Mouse (Mus musculus): Measurements from ENCODE around the gene Fuom. TPM values are rescaled to one million over a fixed set of nuclear protein-coding genes. Genes with fewer than 3 reads are reported as not detected.
A peak's percentile ranks its signal among the peaks of the same experiment; 100 is the strongest.

Gene Fuom
- polyA plus RNA-seq, 2 experiments = 28.3 to 30.3 TPM

DNA sequence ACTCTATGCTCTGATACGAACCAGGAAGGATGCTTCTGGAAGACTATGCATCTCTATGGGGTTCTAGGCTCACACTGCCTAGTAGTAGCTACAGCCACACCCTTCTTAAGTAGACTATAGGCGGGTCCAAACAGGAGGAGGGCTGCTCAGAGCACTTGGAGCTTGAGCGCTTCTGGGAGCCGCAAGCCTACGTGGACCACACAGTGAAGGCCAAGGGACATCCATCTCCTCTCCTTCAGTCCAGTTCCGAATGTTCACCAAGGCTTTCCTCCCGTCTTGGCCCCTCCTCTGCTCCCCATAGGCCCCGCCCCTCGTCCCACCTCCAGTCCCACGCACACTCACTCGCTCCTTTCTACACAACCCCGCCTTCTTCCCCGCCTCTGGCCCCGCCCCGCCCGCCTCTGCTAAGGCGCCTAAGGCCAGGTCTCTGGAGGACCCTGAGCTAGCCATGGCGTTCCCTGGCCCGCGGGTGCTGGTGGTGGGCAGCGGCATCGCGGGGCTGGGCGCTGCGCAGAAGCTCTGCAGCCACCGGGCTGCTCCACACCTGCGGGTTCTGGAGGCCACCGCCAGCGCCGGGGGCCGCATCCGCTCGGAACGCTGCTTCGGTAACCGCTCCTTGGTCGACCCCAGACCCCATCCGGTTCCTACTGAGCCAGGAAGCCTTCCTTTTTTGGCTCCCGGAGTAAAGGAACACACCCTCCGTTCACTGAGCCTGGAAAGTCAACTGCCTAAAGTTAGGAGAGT, 23.2 kb upstream of the Fuom start:
- Histone ChIP-seq H3K36me3 (ENCODE audit: control insufficient read depth, insufficient read depth, low read length) (peaks cover 11% of the 10 kb centered on the region), H3K27ac (replicated peaks; ENCODE audit: low read depth, low read length) (no peak overlapping the region; the same call in 1 of the 2 replicates), H3K4me3 (replicated peaks; ENCODE audit: low read length) (peak overlapping the region; percentile 55), H3K9me3 (ENCODE audit: control insufficient read depth, low read length) (no peaks in the 10 kb centered on the region), H3K9ac (ENCODE audit: low read depth, low read length, severe bottlenecking) (peak overlapping the region; percentile 61), H3K27me3 (ENCODE audit: control insufficient read depth, insufficient read depth, low read length) (no peaks in the 10 kb centered on the region), H3K4me2 (replicated peaks; ENCODE audit: low read depth, low read length, severe bottlenecking) (peak overlapping the region; percentile 89), H3K4me1 (ENCODE audit: control insufficient read depth, insufficient read depth, low read length) (peaks cover 5% of the 10 kb centered on the region; the same call in 1 of the 2 replicates)
- ATAC-seq (ENCODE audit: low FRiP score, low read depth) (peak; percentile 99), DNase-seq (ENCODE audit: low spot score) (peak; percentile 89)
- TF ChIP-seq POLR2A (IDR thresholded peaks at IDR 0.05; ENCODE audit: borderline replicate concordance, extremely low read depth, insufficient read depth, insufficient read length) = no peak
- WGBS = 2% methylated on average over 34 of the region's 40 CpGs

DNA sequence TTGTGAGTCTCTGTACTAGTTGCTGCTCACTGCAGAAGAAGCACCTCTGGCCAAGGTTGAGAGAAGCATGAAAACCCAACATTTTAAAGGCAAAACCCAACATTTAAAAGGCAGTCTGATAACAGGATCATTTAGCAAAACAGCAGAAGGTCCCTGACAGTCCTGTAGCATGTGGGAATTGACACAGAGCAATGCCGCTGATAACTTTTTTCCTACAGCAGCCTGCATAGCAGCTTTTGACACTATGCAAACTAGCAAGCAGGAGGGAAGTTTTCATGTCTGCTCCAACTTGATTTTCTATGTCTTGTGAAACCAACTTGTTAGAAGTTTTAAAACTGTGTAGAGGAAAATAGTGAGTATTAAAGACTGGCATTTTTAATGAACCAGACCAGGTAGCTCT, 22.1 kb upstream of the Fuom start:
- DNase-seq (ENCODE audit: low spot score) = no peak
- ATAC-seq (ENCODE audit: low FRiP score, low read depth) = no peak

DNA sequence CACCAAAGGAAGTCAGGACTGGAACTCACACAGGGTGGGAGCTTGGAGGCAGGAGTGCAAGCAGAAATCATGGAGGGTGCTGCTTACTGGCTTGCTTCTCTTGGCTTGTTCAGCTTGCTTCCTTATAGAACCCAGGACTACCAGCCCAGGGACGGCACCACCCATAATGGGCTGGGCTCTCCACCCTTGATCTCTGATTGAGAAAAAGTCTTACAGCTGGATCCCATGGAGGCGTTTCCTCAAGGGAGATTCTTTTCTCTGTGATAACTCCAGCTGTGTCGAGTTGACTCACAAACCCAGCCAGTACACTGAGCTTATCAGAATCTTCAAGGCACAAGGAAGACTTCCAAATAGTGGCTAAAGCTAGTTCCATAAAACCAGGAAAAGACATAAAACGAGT, 20.5 kb upstream of the Fuom start:
- H3K4me2 ChIP-seq (replicated peaks; ENCODE audit: low read depth, low read length, severe bottlenecking) = no peak overlapping the region
- no peak for TF ChIP-seq POLR2A (IDR thresholded peaks at IDR 0.05; ENCODE audit: borderline replicate concordance, extremely low read depth, insufficient read depth, insufficient read length)
- H3K4me1 ChIP-seq (ENCODE audit: control insufficient read depth, insufficient read depth, low read length) = peaks cover 5% of the 10 kb centered on the region; the same call in 1 of the 2 replicates
- H3K27ac ChIP-seq (replicated peaks; ENCODE audit: low read depth, low read length) = no peak overlapping the region
- DNase-seq (ENCODE audit: low spot score) (no peak), ATAC-seq (ENCODE audit: low FRiP score, low read depth) (no peak)
- 31% methylated on average over 4 of the region's 4 CpGs for WGBS
- H3K9ac ChIP-seq (ENCODE audit: low read depth, low read length, severe bottlenecking) = no peak overlapping the region
- H3K27me3 ChIP-seq (ENCODE audit: control insufficient read depth, insufficient read depth, low read length) = no peaks in the 10 kb centered on the region
- no peak overlapping the region for H3K4me3 ChIP-seq (replicated peaks; ENCODE audit: low read length)
- no peaks in the 10 kb centered on the region for H3K36me3 ChIP-seq (ENCODE audit: control insufficient read depth, insufficient read depth, low read length)
- H3K9me3 ChIP-seq (ENCODE audit: control insufficient read depth, low read length) = no peaks in the 10 kb centered on the region

More for the DNA sequence above, 22.1 kb upstream of the Fuom start:
- no peak for TF ChIP-seq POLR2A (IDR thresholded peaks at IDR 0.05; ENCODE audit: borderline replicate concordance, extremely low read depth, insufficient read depth, insufficient read length)
- 100% methylated on average over 1 of the region's 1 CpGs for WGBS
- H3K4me2 ChIP-seq (replicated peaks; ENCODE audit: low read depth, low read length, severe bottlenecking) = no peak overlapping the region
- H3K27ac ChIP-seq (replicated peaks; ENCODE audit: low read depth, low read length) = no peak overlapping the region
- H3K4me1 ChIP-seq (ENCODE audit: control insufficient read depth, insufficient read depth, low read length) = peaks cover 5% of the 10 kb centered on the region; the same call in 1 of the 2 replicates
- H3K9me3 ChIP-seq (ENCODE audit: control insufficient read depth, low read length) = no peaks in the 10 kb centered on the region
- H3K4me3 ChIP-seq (replicated peaks; ENCODE audit: low read length) = no peak overlapping the region
- H3K27me3 ChIP-seq (ENCODE audit: control insufficient read depth, insufficient read depth, low read length) = no peaks in the 10 kb centered on the region
- 0 out of 2 replicates have a peak, but pooled peaks cover under 1% of the 10 kb centered on the region for H3K36me3 ChIP-seq (ENCODE audit: control insufficient read depth, insufficient read depth, low read length)
- H3K9ac ChIP-seq (ENCODE audit: low read depth, low read length, severe bottlenecking) = no peak overlapping the region

DNA sequence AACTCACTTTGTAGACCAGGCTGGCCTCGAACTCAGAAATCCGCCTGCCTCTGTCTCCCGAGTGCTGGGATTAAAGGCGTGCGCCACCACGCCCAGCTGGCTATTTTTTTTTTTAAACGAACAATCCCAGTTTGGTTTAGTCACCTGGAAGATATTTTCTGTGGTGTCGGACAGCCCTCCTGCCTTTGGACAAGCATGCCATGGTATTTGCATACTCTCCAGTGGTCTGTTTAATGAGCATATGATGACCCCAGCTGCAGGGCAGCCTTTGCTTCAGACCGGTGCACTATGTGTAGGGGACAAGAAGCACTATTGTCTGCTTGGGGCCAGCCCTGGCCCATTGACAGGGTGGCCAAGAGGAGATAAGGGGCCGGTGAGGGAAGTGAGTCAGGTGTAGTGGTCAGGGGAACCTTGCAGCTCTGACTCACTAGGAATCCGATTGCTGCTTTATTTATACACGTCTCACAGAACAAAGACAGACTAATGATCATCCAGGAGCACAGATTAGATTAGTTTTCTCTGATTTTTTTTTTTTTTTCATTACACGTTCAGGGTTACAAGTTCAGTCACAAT, 19.2 kb upstream of the Fuom start:
- no peaks in the 10 kb centered on the region for H3K27me3 ChIP-seq (ENCODE audit: control insufficient read depth, insufficient read depth, low read length)
- no peak overlapping the region for H3K9ac ChIP-seq (ENCODE audit: low read depth, low read length, severe bottlenecking)
- H3K9me3 ChIP-seq (ENCODE audit: control insufficient read depth, low read length) = no peaks in the 10 kb centered on the region
- no peaks in the 10 kb centered on the region for H3K36me3 ChIP-seq (ENCODE audit: control insufficient read depth, insufficient read depth, low read length)
- peaks cover 5% of the 10 kb centered on the region; the same call in 1 of the 2 replicates for H3K4me1 ChIP-seq (ENCODE audit: control insufficient read depth, insufficient read depth, low read length)
- ATAC-seq (ENCODE audit: low FRiP score, low read depth) = no peak
- no peak for TF ChIP-seq POLR2A (IDR thresholded peaks at IDR 0.05; ENCODE audit: borderline replicate concordance, extremely low read depth, insufficient read depth, insufficient read length)
- 76% methylated on average over 13 of the region's 13 CpGs for WGBS
- no peak overlapping the region for H3K4me3 ChIP-seq (replicated peaks; ENCODE audit: low read length)
- H3K4me2 ChIP-seq (replicated peaks; ENCODE audit: low read depth, low read length, severe bottlenecking) = no peak overlapping the region
- no peak for DNase-seq (ENCODE audit: low spot score)
- no peak overlapping the region for H3K27ac ChIP-seq (replicated peaks; ENCODE audit: low read depth, low read length)

DNA sequence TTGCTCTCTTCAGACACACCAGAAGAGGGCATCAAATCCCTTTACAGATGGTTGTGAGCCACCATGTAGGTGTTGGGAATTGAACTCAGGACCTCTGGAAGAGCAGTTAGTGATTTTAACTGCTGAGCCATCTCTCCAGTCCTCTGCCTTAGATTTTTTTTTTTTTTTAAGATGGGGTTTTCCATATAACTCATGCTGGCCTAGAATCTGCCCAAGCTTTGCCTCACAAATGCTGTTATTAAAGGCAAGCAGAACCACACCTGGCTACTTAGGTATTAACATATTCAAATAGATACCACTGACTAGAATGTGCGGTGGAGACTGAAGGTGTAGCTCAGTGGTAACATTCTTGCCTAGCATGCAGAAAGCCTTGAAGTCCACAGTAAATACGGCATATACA, 18.2 kb upstream of the Fuom start:
- Histone ChIP-seq H3K4me2 (replicated peaks; ENCODE audit: low read depth, low read length, severe bottlenecking) (no peak overlapping the region), H3K4me3 (replicated peaks; ENCODE audit: low read length) (no peak overlapping the region), H3K9ac (ENCODE audit: low read depth, low read length, severe bottlenecking) (no peak overlapping the region), H3K36me3 (ENCODE audit: control insufficient read depth, insufficient read depth, low read length) (no peaks in the 10 kb centered on the region), H3K4me1 (ENCODE audit: control insufficient read depth, insufficient read depth, low read length) (0 out of 2 replicates have a peak, but pooled peaks cover 2% of the 10 kb centered on the region), H3K27ac (replicated peaks; ENCODE audit: low read depth, low read length) (no peak overlapping the region), H3K9me3 (ENCODE audit: control insufficient read depth, low read length) (no peaks in the 10 kb centered on the region), H3K27me3 (ENCODE audit: control insufficient read depth, insufficient read depth, low read length) (no peaks in the 10 kb centered on the region)
- TF ChIP-seq POLR2A (IDR thresholded peaks at IDR 0.05; ENCODE audit: borderline replicate concordance, extremely low read depth, insufficient read depth, insufficient read length) = no peak
- 86% methylated on average over 2 of the region's 2 CpGs for WGBS
- ATAC-seq (ENCODE audit: low FRiP score, low read depth) (no peak), DNase-seq (ENCODE audit: low spot score) (no peak)

Data from limb, embryonic 14.5 days (tissue).